Mouse (Mus musculus): ENCODE data around the gene Dlx2.

GRCm38 (mm10) chr2:71523431-71523830 is 23.1 kb downstream of the Dlx2 start:
- TF ChIP-seq GATA1 (IDR thresholded peaks at IDR 0.05; ENCODE audit: low read length) (no peak), TAL1 (IDR thresholded peaks at IDR 0.05; ENCODE audit: low read length) (no peak)
